Mouse (Mus musculus) MEL (cell line): ENCODE measurements around the gene Ifit1bl1. TPM values are rescaled to one million over a fixed set of nuclear protein-coding genes. Genes with fewer than 3 reads are reported as not detected.

Experiments used
- DNase-seq: peaks from one replicate; pipeline ENCODE4 v3.0.0; 2011; ENCODE audit warnings: low read depth, low spot score
- H3K27ac ChIP-seq: 2 replicates; pipeline ENCODE4 v1.5.1; 2012; ENCODE audit warnings: low read depth, mild to moderate bottlenecking, control low read depth, low read length, moderate library complexity; ENCODE audit not compliant: control insufficient read depth
- H3K27me3 ChIP-seq, 2 experiments: fragments of 150-350 bp in 1 of 2; sonication (generic) in 1 of 2; 2 replicates each; pipeline ENCODE4 v1.6.1; 2012; ENCODE audit warnings: low read length in 2 of 2, mild to moderate bottlenecking in 2 of 2, improper control_type of control experiment in 1 of 2, moderate library complexity in 1 of 2; ENCODE audit not compliant: insufficient read depth in 2 of 2, control insufficient read depth in 1 of 2
- H3K36me3 ChIP-seq, 2 experiments: 2 replicates each; pipeline ENCODE4 v1.6.1; 2012 to 2014; ENCODE audit warnings: low read length in 2 of 2, improper control_type of control experiment in 1 of 2, inconsistent platforms in 1 of 2, mild to moderate bottlenecking in 1 of 2; ENCODE audit not compliant: insufficient read depth in 2 of 2, control insufficient read depth in 1 of 2
- H3K4me1 ChIP-seq, 2 experiments: fragments of 150-350 bp in 1 of 2; sonication (generic) in 1 of 2; 2 replicates each; pipeline ENCODE4 v1.6.1; 2012; ENCODE audit warnings: low read length in 2 of 2, improper control_type of control experiment in 1 of 2, mild to moderate bottlenecking in 1 of 2; ENCODE audit not compliant: insufficient read depth in 2 of 2, control insufficient read depth in 1 of 2
- H3K4me3 ChIP-seq, 2 experiments: fragments of 150-350 bp in 1 of 2; sonication (generic) in 1 of 2; 2 replicates each; pipeline ENCODE4 v1.5.1; 2012; ENCODE audit warnings: low read depth in 2 of 2, low read length in 2 of 2, mild to moderate bottlenecking in 2 of 2, moderate library complexity in 2 of 2, control low read depth in 1 of 2, improper control_type of control experiment in 1 of 2; ENCODE audit not compliant: control insufficient read depth in 1 of 2, insufficient read depth in 1 of 2
- H3K79me2 ChIP-seq: 2 replicates; pipeline ENCODE4 v1.6.1; 2012; ENCODE audit warnings: mild to moderate bottlenecking, low read length, moderate library complexity; ENCODE audit not compliant: control insufficient read depth, poor library complexity, insufficient read depth
- H3K9ac ChIP-seq: 2 replicates; pipeline ENCODE4 v1.6.1; 2012; ENCODE audit warnings: low read depth, mild to moderate bottlenecking, control low read depth, low read length, moderate library complexity; ENCODE audit not compliant: control insufficient read depth, poor library complexity, severe bottlenecking
- H3K9me3 ChIP-seq: fragments of 150-350 bp; sonication (generic); replicated peaks from 2 replicates; pipeline ENCODE4 v1.6.1; 2012; ENCODE audit warnings: mild to moderate bottlenecking, low read length, improper control_type of control experiment, moderate library complexity; ENCODE audit not compliant: insufficient read depth
- CHD2 ChIP-seq: IDR thresholded peaks from 2 replicates; pipeline ENCODE4 v1.6.1; 2011; ENCODE audit warnings: low read length, improper control_type of control experiment
- EP300 ChIP-seq, 2 experiments: IDR thresholded peaks; 2 replicates each; pipeline ENCODE4 v1.6.1; 2011; ENCODE audit warnings: improper control_type of control experiment in 2 of 2, low read length in 2 of 2, low read depth in 1 of 2, mild to moderate bottlenecking in 1 of 2
- ETS1 ChIP-seq: IDR thresholded peaks from 2 replicates; pipeline ENCODE4 v1.6.1; 2012; ENCODE audit warnings: low read depth, mild to moderate bottlenecking, inconsistent platforms, low read length, improper control_type of control experiment, moderate library complexity
- GABPA ChIP-seq: IDR thresholded peaks from 2 replicates; pipeline ENCODE4 v1.6.1; 2012; ENCODE audit warnings: low read depth, mild to moderate bottlenecking, inconsistent platforms, low read length, improper control_type of control experiment, moderate library complexity
- GATA1 ChIP-seq: IDR thresholded peaks from 2 replicates; pipeline ENCODE4 v1.6.1; 2011; ENCODE audit warnings: low read depth, low read length, improper control_type of control experiment
- KAT2A ChIP-seq: conservative IDR thresholded peaks from 2 replicates; pipeline ENCODE4 v1.6.1; 2012; ENCODE audit warnings: low read depth, low read length, improper control_type of control experiment, inconsistent platforms
- MAX ChIP-seq: IDR thresholded peaks from 2 replicates; pipeline ENCODE4 v1.6.1; 2011; ENCODE audit warnings: low read length, improper control_type of control experiment
- NRF1 ChIP-seq: IDR thresholded peaks from 2 replicates; pipeline ENCODE4 v1.6.1; 2014; ENCODE audit warnings: low read depth, mild to moderate bottlenecking, inconsistent platforms, low read length, improper control_type of control experiment, moderate library complexity; ENCODE audit not compliant: poor library complexity, insufficient read depth, severe bottlenecking
- POLR2A ChIP-seq, 2 experiments: IDR thresholded peaks; 2 replicates each; pipeline ENCODE4 v1.6.1; 2011 to 2012; ENCODE audit warnings: low read length in 2 of 2, mild to moderate bottlenecking in 2 of 2, control low read depth in 1 of 2, improper control_type of control experiment in 1 of 2, low read depth in 1 of 2, moderate library complexity in 1 of 2; ENCODE audit not compliant: control insufficient read depth in 1 of 2, insufficient read depth in 1 of 2, poor library complexity in 1 of 2
- RAD21 ChIP-seq: IDR thresholded peaks from 2 replicates; pipeline ENCODE4 v1.6.1; 2011; ENCODE audit warnings: mild to moderate bottlenecking, low read depth, low read length, improper control_type of control experiment
- SMC3 ChIP-seq: IDR thresholded peaks from 2 replicates; pipeline ENCODE4 v1.6.1; 2011; ENCODE audit warnings: low read depth, low read length, improper control_type of control experiment
- TAL1 ChIP-seq: IDR thresholded peaks from 2 replicates; pipeline ENCODE4 v1.6.1; 2012; ENCODE audit warnings: mild to moderate bottlenecking, inconsistent platforms, low read length, moderate library complexity, mixed read lengths
- UBTF ChIP-seq: IDR thresholded peaks from 2 replicates; pipeline ENCODE4 v1.6.1; 2012; ENCODE audit warnings: low read depth, mild to moderate bottlenecking, inconsistent platforms, low read length, improper control_type of control experiment, moderate library complexity, borderline replicate concordance; ENCODE audit not compliant: insufficient read depth
- ZC3H11A ChIP-seq: IDR thresholded peaks from 2 replicates; pipeline ENCODE4 v1.6.1; 2012; ENCODE audit warnings: low read depth, mild to moderate bottlenecking, inconsistent platforms, low read length, improper control_type of control experiment
- ZMIZ1 ChIP-seq: IDR thresholded peaks from 2 replicates; pipeline ENCODE4 v1.6.1; 2012; ENCODE audit warnings: low read depth, mild to moderate bottlenecking, inconsistent platforms, low read length, improper control_type of control experiment, moderate library complexity
- polyA plus RNA-seq, 2 experiments: library from polyadenylated mRNA; stranded (reverse) in 1 of 2; unstranded in 1 of 2; fragments of >175 nt in 1 of 2; fragments of >200 nt in 1 of 2; gene quantifications; 2 replicates each; pipeline versions ENCODE4 v1.2.1 to v1.2.4; 2012; ENCODE audit warnings: low replicate concordance in 2 of 2, low read depth in 1 of 2; ENCODE audit not compliant: insufficient read length in 2 of 2, insufficient read depth in 1 of 2, missing spikeins in 1 of 2
- total RNA-seq: library from RNA; depleted of rRNA; stranded (reverse); fragments of 300-350 nt; gene quantifications from 2 replicates; pipeline ENCODE4 v1.2.3, GENCODE M21; 2012; rRNA removed

The Ifit1bl1 gene
- total and polyA plus RNA-seq, 3 experiments, result 0.08 TPM; not detected in 2

GRCm38 (mm10) chr19:34546211-34546610 lies 55.5 kb downstream of the Ifit1bl1 start:
- H3K4me3 ChIP-seq, result no peak overlapping the region

More at GRCm38 (mm10) chr19:34546211-34546610, 55.5 kb downstream of the Ifit1bl1 start:
- H3K27me3 ChIP-seq, result peaks cover 4 to 8% of the 10 kb centered on the region in 2 experiments
- TF ChIP-seq POLR2A (IDR thresholded peaks at IDR 0.05; ENCODE audit: control insufficient read depth in 1 of 2, insufficient read depth in 1 of 2, low read depth in 1 of 2, low read length in 2 of 2, poor library complexity in 1 of 2) (no peak), GATA1 (no peak), ETS1 (no peak), TAL1 (no peak), MAX (no peak), ZMIZ1 (no peak), EP300 (IDR thresholded peaks at IDR 0.05; ENCODE audit: low read depth in 1 of 2, low read length in 2 of 2) (no peak), UBTF (no peak), GABPA (no peak), NRF1 (no peak), SMC3 (no peak), ZC3H11A (no peak), KAT2A (no peak), RAD21 (no peak), CHD2 (no peak)
- no peak overlapping the region for H3K27ac ChIP-seq
- no peak overlapping the region for H3K9ac ChIP-seq
- no peak for DNase-seq
- H3K36me3 ChIP-seq, result peaks cover 0 to 3% of the 10 kb centered on the region in 2 experiments; a peak in 2 of 4 replicates
- H3K9me3 ChIP-seq, result no peaks in the 10 kb centered on the region
- peaks cover 0 to 3% of the 10 kb centered on the region in 2 experiments; a peak in 1 of 4 replicates for H3K4me1 ChIP-seq
- no peaks in the 10 kb centered on the region for H3K79me2 ChIP-seq

Other genes starting within 250 kb of the Ifit1bl1 start
- not detected in 2 replicates for gene Ch25h, start 126.8 kb downstream of the Ifit1bl1 start, total RNA-seq
- gene Ch25h, start 126.8 kb downstream of the Ifit1bl1 start, polyA plus RNA-seq, result not detected
- gene Lipa, start 74.5 kb downstream of the Ifit1bl1 start, total RNA-seq, result 7.6 and 8.0 TPM in 2 replicates
- gene Lipa, start 74.5 kb downstream of the Ifit1bl1 start, polyA plus RNA-seq, result 10 to 100 TPM in 1 of 2 experiments, not detected in 1; 13.8 TPM
- gene Ifit2, start 51.3 kb downstream of the Ifit1bl1 start, total RNA-seq, result 0.65 and 0.69 TPM in 2 replicates
- 1 to 10 TPM in 1 of 2 experiments, not detected in 1; 2.7 TPM for gene Ifit2, start 51.3 kb downstream of the Ifit1bl1 start, polyA plus RNA-seq
- not detected in 2 replicates for gene Ifit3, start 18.4 kb downstream of the Ifit1bl1 start, total RNA-seq
- under 1 TPM in 1 of 2 experiments, not detected in 1; 0.10 TPM for gene Ifit3, start 18.4 kb downstream of the Ifit1bl1 start, polyA plus RNA-seq
- not detected in 2 replicates for gene Ifit3b, start 6.0 kb upstream of the Ifit1bl1 start, total RNA-seq
- gene Ifit3b, start 6.0 kb upstream of the Ifit1bl1 start, polyA plus RNA-seq, result not detected
- gene Ifit1bl2, start 38.8 kb upstream of the Ifit1bl1 start, total RNA-seq, result not detected in 2 replicates
- gene Ifit1bl2, start 38.8 kb upstream of the Ifit1bl1 start, polyA plus RNA-seq, result not detected
- 0.12 TPM in 1 of 2 replicates, not detected in the other for gene Ifit1, start 38.9 kb upstream of the Ifit1bl1 start, total RNA-seq
- under 1 TPM in 1 of 2 experiments, not detected in 1; 0.31 TPM for gene Ifit1, start 38.9 kb upstream of the Ifit1bl1 start, polyA plus RNA-seq
- not detected in 2 replicates for gene Slc16a12, start 145.3 kb upstream of the Ifit1bl1 start, total RNA-seq
- gene Slc16a12, start 145.3 kb upstream of the Ifit1bl1 start, polyA plus RNA-seq, result under 1 TPM in 1 of 2 experiments, not detected in 1; 0.06 TPM